Mouse (Mus musculus): ENCODE results near the gene Chpf2. TPM values are rescaled to one million over a fixed set of nuclear protein-coding genes. Genes with fewer than 3 reads are reported as not detected.
"Not testable (repeated sequence)": the region's sequence is repeated elsewhere in the genome, so short reads cannot be mapped to it uniquely, and the experiment has no call there.

Gene Chpf2
- polyA plus RNA-seq, 1 experiment from 2014 or later = 16.3 TPM

- Histone ChIP-seq H3K4me1 (ENCODE audit: control insufficient read depth, insufficient read depth, low read length) (peaks cover 7% of the 10 kb centered on the region), H3K4me2 (ENCODE audit: low read depth, low read length) (no peak overlapping the region), H3K36me3 (ENCODE audit: control insufficient read depth, insufficient read depth, low read length) (no peaks in the 10 kb centered on the region), H3K27ac (ENCODE audit: low read length) (no peak overlapping the region), H3K27me3 (replicated peaks; ENCODE audit: control insufficient read depth, insufficient read depth, low read length) (no peaks in the 10 kb centered on the region), H3K9ac (ENCODE audit: low read depth, low read length) (no peak overlapping the region), H3K9me3 (ENCODE audit: control insufficient read depth, low read length) (no peaks in the 10 kb centered on the region), H3K4me3 (ENCODE audit: low read length) (no peak overlapping the region)
- ATAC-seq = no peak
- WGBS = 70% methylated on average over 5 of the region's 5 CpGs
Observed at GRCm38 (mm10) chr5:24553621-24554244, 32.8 kb upstream of the Chpf2 start.

GRCm38 (mm10) chr5:24555335-24555734 is 31.2 kb upstream of the Chpf2 start:
- 93% methylated on average over 7 of the region's 7 CpGs for WGBS
- H3K9ac ChIP-seq (ENCODE audit: low read depth, low read length); H3K4me2 ChIP-seq (ENCODE audit: low read depth, low read length); H3K4me1 ChIP-seq (ENCODE audit: control insufficient read depth, insufficient read depth, low read length); H3K4me3 ChIP-seq (ENCODE audit: low read length); H3K36me3 ChIP-seq (ENCODE audit: control insufficient read depth, insufficient read depth, low read length); ATAC-seq; H3K27me3 ChIP-seq (replicated peaks; ENCODE audit: control insufficient read depth, insufficient read depth, low read length); H3K9me3 ChIP-seq (ENCODE audit: control insufficient read depth, low read length); H3K27ac ChIP-seq (ENCODE audit: low read length): not testable (repeated sequence)

GRCm38 (mm10) chr5:24556709-24557108 is 29.8 kb upstream of the Chpf2 start, which contains the start of gene 4931409K22Rik:
Gene 4931409K22Rik (minus strand): TSS chr5:24556809.
- Histone ChIP-seq H3K36me3 (ENCODE audit: control insufficient read depth, insufficient read depth, low read length) (no peaks in the 10 kb centered on the region), H3K4me1 (ENCODE audit: control insufficient read depth, insufficient read depth, low read length) (no peaks in the 10 kb centered on the region), H3K4me3 (ENCODE audit: low read length) (no peak within 1 kb of the TSS), H3K27me3 (replicated peaks; ENCODE audit: control insufficient read depth, insufficient read depth, low read length) (no peaks in the 10 kb centered on the region), H3K27ac (ENCODE audit: low read length) (no peak within 1 kb of the TSS), H3K9me3 (ENCODE audit: control insufficient read depth, low read length) (no peaks in the 10 kb centered on the region), H3K9ac (ENCODE audit: low read depth, low read length) (no peak within 1 kb of the TSS), H3K4me2 (ENCODE audit: low read depth, low read length) (no peak within 1 kb of the TSS)
- ATAC-seq = no peak
- WGBS = 73% methylated on average over 2 of the region's 2 CpGs

- 74% methylated on average over 1 of the region's 1 CpGs for WGBS
- no peaks in the 10 kb centered on the region for H3K9me3 ChIP-seq (ENCODE audit: control insufficient read depth, low read length)
- H3K4me1 ChIP-seq (ENCODE audit: control insufficient read depth, insufficient read depth, low read length) = peaks cover 6% of the 10 kb centered on the region; the same call in 1 of the 2 replicates
- H3K27me3 ChIP-seq (replicated peaks; ENCODE audit: control insufficient read depth, insufficient read depth, low read length) = no peaks in the 10 kb centered on the region
- no peak overlapping the region for H3K27ac ChIP-seq (ENCODE audit: low read length)
- no peak overlapping the region for H3K9ac ChIP-seq (ENCODE audit: low read depth, low read length)
- no peak for ATAC-seq
- H3K36me3 ChIP-seq (ENCODE audit: control insufficient read depth, insufficient read depth, low read length) = peaks cover 8% of the 10 kb centered on the region
- peak overlapping the region; percentile 79; the same call in 1 of the 2 replicates for H3K4me3 ChIP-seq (ENCODE audit: low read length)
- peak overlapping the region; percentile 75 for H3K4me2 ChIP-seq (ENCODE audit: low read depth, low read length)
Observed at GRCm38 (mm10) chr5:24575948-24576347, 10.6 kb upstream of the Chpf2 start.

GRCm38 (mm10) chr5:24576801-24577182 is 9.7 kb upstream of the Chpf2 start:
- Histone ChIP-seq H3K27ac (ENCODE audit: low read length) (peak overlapping the region; percentile 65), H3K9ac (ENCODE audit: low read depth, low read length) (peak overlapping the region; percentile 85), H3K27me3 (replicated peaks; ENCODE audit: control insufficient read depth, insufficient read depth, low read length) (no peaks in the 10 kb centered on the region), H3K4me2 (ENCODE audit: low read depth, low read length) (peak overlapping the region; percentile 75), H3K9me3 (ENCODE audit: control insufficient read depth, low read length) (no peaks in the 10 kb centered on the region), H3K4me3 (ENCODE audit: low read length) (peak overlapping the region; percentile 79), H3K36me3 (ENCODE audit: control insufficient read depth, insufficient read depth, low read length) (peaks cover 4% of the 10 kb centered on the region; the same call in 1 of the 2 replicates), H3K4me1 (ENCODE audit: control insufficient read depth, insufficient read depth, low read length) (peaks cover 6% of the 10 kb centered on the region; the same call in 1 of the 2 replicates)
- ATAC-seq = peak; percentile 19
- under 1% methylated on average over 32 of the region's 32 CpGs for whole genome bisulfite sequencing

- peaks cover 6% of the 10 kb centered on the region; the same call in 1 of the 2 replicates for H3K4me1 ChIP-seq (ENCODE audit: control insufficient read depth, insufficient read depth, low read length)
Observed at GRCm38 (mm10) chr5:24577183-24577929, 9.2 kb upstream of the Chpf2 start, which contains the start of gene Abcf2. Gene Abcf2 (minus strand): TSS chr5:24577467.

GRCm38 (mm10) chr5:24578109-24578963 is 8.2 kb upstream of the Chpf2 start:
- Histone ChIP-seq H3K27ac (ENCODE audit: low read length) (peak overlapping the region; percentile 81), H3K9ac (ENCODE audit: low read depth, low read length) (peak overlapping the region; percentile 60; the same call in 1 of the 2 replicates), H3K4me1 (ENCODE audit: control insufficient read depth, insufficient read depth, low read length) (peaks cover 6% of the 10 kb centered on the region; the same call in 1 of the 2 replicates), H3K4me3 (ENCODE audit: low read length) (peak overlapping the region; percentile 79), H3K4me2 (ENCODE audit: low read depth, low read length) (peak overlapping the region; percentile 61), H3K27me3 (replicated peaks; ENCODE audit: control insufficient read depth, insufficient read depth, low read length) (no peaks in the 10 kb centered on the region), H3K36me3 (ENCODE audit: control insufficient read depth, insufficient read depth, low read length) (no peaks in the 10 kb centered on the region), H3K9me3 (ENCODE audit: control insufficient read depth, low read length) (no peaks in the 10 kb centered on the region)
- no peak for ATAC-seq
- WGBS = 63% methylated on average over 6 of the region's 6 CpGs

More at GRCm38 (mm10) chr5:24577183-24577929, 9.2 kb upstream of the Chpf2 start, which contains the start of gene Abcf2:
- H3K4me2 ChIP-seq (ENCODE audit: low read depth, low read length) = peak within 1 kb of the TSS; percentile 75
- peak within 1 kb of the TSS; percentile 81 for H3K27ac ChIP-seq (ENCODE audit: low read length)
- peak within 1 kb of the TSS; percentile 79 for H3K4me3 ChIP-seq (ENCODE audit: low read length)
- H3K9me3 ChIP-seq (ENCODE audit: control insufficient read depth, low read length) = no peaks in the 10 kb centered on the region
- under 1% methylated on average over 48 of the region's 48 CpGs for WGBS
- 0 out of 2 replicates have a peak, but pooled peaks cover 4% of the 10 kb centered on the region for H3K36me3 ChIP-seq (ENCODE audit: control insufficient read depth, insufficient read depth, low read length)
- no peaks in the 10 kb centered on the region for H3K27me3 ChIP-seq (replicated peaks; ENCODE audit: control insufficient read depth, insufficient read depth, low read length)
- H3K9ac ChIP-seq (ENCODE audit: low read depth, low read length) = peak within 1 kb of the TSS; percentile 85
- peak; percentile 98 for ATAC-seq

GRCm38 (mm10) chr5:24586106-24586505 is 435 bp upstream of the Chpf2 start:
- H3K27ac ChIP-seq (ENCODE audit: low read length) = no peak overlapping the region
- H3K9me3 ChIP-seq (ENCODE audit: control insufficient read depth, low read length) = no peaks in the 10 kb centered on the region
- peaks cover 15% of the 10 kb centered on the region for H3K4me1 ChIP-seq (ENCODE audit: control insufficient read depth, insufficient read depth, low read length)
- peak overlapping the region; percentile 91 for H3K4me3 ChIP-seq (ENCODE audit: low read length)
- H3K9ac ChIP-seq (ENCODE audit: low read depth, low read length) = peak overlapping the region; percentile 81
- H3K27me3 ChIP-seq (replicated peaks; ENCODE audit: control insufficient read depth, insufficient read depth, low read length) = no peaks in the 10 kb centered on the region
- peak overlapping the region; percentile 87 for H3K4me2 ChIP-seq (ENCODE audit: low read depth, low read length)
- 12% methylated on average over 8 of the region's 8 CpGs for WGBS
- peaks cover 5% of the 10 kb centered on the region; the same call in 1 of the 2 replicates for H3K36me3 ChIP-seq (ENCODE audit: control insufficient read depth, insufficient read depth, low read length)
- ATAC-seq = peak; percentile 38

Data from intestine, embryonic 16.5 days (tissue).